Mouse (Mus musculus): ENCODE results near the gene Celsr1.

DNA sequence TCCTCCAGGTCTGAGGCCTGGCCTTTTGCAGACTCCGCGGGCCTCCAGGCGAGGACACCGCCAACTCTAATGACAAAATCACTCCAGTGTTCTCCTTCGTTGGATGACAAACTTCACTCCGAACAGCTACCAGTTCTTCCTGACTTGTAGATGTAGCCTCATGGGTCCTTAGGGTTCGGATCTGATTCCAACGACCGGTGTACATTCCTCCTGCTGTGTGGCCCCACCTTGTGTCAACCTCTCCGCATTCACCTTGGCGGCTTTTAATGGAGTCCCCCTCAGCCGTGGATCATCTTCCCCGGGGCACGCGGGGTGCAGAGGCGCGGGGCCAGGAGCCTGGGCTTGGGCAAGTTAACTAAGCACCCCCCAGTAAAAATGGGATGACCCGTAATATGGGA is 154.1 kb downstream of the Celsr1 start:
- TF ChIP-seq CTCF (IDR thresholded peaks at IDR 0.05; ENCODE audit: extremely low read depth, insufficient read depth, low read length) (no peak), POLR2A (IDR thresholded peaks at IDR 0.05; ENCODE audit: extremely low read depth, insufficient read depth, low read length) (no peak)

Data from cortical plate, adult 2 months (tissue).